Mouse (Mus musculus) C2C12 (cell line): ENCODE results near the gene Il12rb1.

Experiments
- CEBPB ChIP-seq: IDR thresholded peaks from one replicate; pipeline ENCODE4 v1.6.1; 2011; ENCODE audit warnings: low read depth, mild to moderate bottlenecking, control low read depth, moderate library complexity
- CTCF ChIP-seq: IDR thresholded peaks from one replicate; pipeline ENCODE4 v1.5.1; 2011; ENCODE audit not compliant: control insufficient read depth, insufficient read depth, insufficient read length
- MYOG ChIP-seq: IDR thresholded peaks from one replicate; pipeline ENCODE4 v1.6.1; 2011; ENCODE audit not compliant: control insufficient read depth, insufficient read length; ENCODE audit errors: extremely low read depth
- USF1 ChIP-seq: IDR thresholded peaks from one replicate; pipeline ENCODE4 v1.6.1; 2011; ENCODE audit warnings: low read depth, mild to moderate bottlenecking, control low read depth, moderate library complexity

DNA sequence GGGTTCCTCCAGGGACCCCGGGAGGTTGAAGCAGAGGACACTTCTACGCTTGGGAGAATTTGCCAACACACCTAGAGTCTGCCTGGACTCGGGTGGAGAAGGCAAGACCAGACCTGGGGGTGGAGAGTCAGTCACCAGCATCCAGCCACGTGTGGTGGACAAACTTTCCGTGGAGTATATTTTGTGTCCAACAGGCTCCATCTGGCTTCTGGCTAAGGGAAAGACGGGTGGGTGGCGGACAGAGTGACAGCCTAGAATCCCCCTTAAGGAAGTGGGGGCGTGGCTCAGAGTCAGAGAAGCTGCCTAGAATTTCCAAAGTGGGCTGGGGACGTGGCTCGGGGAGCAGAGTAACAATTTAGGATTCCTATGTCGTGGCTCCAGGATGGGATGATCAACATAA, 13.7 kb downstream of the Il12rb1 start:
- TF ChIP-seq CTCF, result no peak
- no peak for TF ChIP-seq CEBPB
- TF ChIP-seq MYOG, result no peak
- no peak for TF ChIP-seq USF1
